Mouse (Mus musculus) gastrocnemius, postnatal 36 days (tissue): ENCODE measurements at regions not wholly inside any gene's neighbourhood (a gene's known extent, or its start where the extent isn't known, plus 50 kb on each side); places are given as distances from the start of the nearest gene placed in this dataset.

Experiments
- DNase-seq, 2 experiments: peaks; one replicate each; pipeline ENCODE4 v3.0.0; 2022
- intact Hi-C: fragments of 180-260 bp; cut with DNase I; formaldehyde crosslinking; loops from one replicate; pipeline ENCODE4 v1.15.1; 2025

DNA sequence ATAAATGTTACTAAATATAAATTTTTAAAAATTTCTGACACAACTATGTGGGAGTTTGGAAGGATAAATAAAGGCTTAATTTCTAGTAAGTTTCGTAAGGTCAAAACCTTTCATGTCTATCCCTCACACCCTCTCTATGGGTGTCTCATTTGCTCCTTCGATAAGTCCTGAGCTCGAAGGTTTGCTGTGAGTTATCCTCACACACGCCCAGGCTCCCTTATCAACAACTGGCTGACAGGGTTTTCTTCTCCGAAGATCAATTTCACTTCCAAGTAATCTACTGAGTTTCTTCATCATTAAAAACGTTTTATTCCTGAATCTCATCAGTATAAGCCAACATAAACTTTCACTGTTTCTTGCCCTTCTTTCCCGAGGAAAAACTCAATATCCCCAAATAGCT lies 416.0 kb upstream of the Nudt12 start:
- DNase-seq, result no peak
- intact Hi-C loops, result no loop called here

DNA sequence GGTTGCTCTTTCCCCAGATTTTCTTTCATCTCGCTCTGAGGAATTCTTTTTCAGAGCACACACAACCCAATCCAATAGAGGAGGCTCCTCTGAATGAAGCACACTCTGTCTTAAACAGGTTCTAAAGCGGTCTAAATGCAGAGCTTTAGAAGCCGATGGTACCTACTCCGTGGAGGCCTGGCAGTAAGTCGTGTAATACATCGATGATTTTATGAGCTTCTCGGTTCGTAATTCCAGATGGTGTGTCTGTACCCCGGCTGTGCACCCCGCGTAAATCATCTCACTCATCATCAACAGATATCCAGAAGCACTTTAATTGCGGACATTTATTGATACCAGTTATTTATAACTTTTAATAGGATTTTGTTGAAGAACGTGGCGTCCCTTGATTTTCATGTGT lies 408.3 kb upstream of the Nudt12 start:
- intact Hi-C loops, result no loop called here
- no peak for DNase-seq

DNA sequence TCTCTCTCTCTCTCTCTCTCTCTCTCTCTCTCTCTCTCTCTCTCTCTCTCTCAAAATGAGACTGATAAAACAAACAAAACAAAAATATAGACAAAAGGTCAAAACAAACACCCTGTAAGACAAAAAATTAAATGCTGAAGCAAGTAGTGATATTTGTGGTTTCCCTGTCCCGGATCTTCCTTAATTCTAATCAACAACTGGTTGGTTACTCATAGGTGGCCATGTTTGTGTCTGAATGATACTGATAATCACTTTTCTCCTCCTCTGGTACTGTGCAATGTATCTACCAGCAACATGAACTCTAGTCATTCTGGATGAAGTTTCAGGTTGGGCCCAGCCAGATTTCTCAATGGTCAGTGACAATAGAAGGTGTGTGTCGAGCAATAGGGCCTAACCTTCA lies 396.1 kb upstream of the Nudt12 start:
- DNase-seq, result no peak
- intact Hi-C loops, result no loop called here

DNA sequence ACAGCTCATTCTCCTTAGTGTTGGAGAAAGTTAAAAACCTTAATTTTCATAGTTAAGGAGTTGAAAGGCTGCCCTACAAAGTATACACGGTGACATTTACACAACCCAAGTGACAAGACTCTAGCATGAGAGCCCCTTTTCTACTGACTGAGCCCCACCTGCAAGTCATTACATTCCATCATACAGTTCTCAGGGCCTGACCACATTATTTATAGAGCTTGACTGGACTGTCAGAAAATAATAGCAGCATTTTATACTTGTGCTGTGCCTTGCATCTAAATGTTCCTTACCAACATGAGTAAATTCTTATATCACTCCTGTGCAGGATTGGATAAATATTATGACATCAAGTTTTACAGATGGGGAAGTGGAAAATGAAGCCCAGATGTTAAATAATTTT lies 391.4 kb upstream of the Nudt12 start:
- intact Hi-C loops, result no loop called here
- DNase-seq, result no peak

DNA sequence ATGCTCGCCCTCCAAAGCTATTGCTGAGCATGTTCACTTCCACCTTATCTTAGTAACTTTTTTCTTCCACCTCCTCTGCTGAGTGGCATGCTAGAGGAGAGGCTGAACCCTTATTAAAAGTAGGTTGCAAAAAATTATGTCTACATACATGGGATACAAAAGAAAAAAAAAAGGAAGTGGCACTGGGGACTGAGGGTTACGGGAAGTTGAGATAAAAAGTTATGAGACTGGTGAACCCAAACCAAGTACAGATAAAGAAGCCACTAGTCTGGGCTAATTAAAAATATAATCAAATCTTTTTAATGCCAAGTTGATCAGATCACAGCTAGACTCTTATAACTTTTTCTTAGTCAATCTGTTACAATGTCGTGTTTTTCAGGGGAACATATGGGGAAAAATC lies 384.2 kb upstream of the Nudt12 start:
- intact Hi-C loops, result no loop called here
- no peak for DNase-seq

DNA sequence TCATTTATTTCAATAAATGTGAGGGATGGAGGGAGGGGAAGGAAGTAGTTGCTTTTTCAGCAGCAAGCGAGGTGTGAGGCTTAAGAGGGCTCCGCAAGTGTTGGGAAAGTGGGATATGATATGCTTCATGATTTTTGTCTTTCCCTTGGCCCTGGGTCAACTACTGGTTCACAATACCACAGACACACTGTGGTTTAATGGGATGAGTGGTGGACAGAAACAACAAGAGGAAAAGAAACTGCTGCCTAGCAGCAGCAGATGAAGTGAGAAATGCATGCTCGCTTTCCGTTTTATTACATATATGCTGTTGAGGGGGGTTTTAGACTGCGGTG lies 369.9 kb upstream of the Nudt12 start:
- no peak for DNase-seq
- intact Hi-C loops, result no loop called here

DNA sequence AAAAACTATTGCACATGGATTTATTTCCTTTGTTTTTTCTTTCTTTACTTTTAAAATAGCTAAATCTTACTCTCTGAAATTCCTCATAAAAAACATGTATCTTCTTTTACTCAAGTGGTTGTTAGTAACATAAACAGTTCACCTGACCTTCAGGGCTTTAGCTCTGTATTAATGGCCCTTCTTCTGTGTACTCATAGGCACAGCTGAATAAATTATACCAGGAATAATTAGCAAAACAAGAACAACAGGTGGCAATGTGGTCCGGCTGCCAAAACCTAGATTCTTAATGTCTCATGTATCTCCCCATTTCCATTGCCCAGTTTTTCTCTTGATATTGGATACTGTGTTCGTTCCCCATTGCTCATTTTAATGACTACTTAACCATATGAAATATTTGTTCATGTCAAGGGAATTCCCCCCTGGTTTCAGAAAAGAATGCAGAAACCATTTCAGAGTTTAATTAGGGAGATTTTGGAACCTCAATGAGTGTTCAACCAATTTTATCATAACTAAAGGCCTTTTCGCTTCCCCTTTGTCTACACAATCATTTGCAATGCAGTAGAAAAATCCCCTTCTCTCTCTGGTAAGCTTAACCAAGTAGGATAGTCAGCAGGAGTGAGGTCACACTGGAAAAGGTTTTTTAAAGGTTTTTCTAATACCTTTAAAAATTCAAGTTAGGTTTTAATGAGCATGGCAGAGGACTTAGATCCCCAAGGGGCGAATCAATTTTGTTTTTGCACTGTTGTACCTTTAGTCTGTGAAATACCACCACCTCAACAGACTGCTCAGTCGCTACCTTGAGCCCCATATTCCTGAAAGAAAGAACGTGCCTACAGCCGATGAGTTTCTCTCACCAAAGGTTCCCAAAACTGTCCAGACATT lies 369.3 kb upstream of the Nudt12 start:
- intact Hi-C loops, result no loop called here
- no peak for DNase-seq

DNA sequence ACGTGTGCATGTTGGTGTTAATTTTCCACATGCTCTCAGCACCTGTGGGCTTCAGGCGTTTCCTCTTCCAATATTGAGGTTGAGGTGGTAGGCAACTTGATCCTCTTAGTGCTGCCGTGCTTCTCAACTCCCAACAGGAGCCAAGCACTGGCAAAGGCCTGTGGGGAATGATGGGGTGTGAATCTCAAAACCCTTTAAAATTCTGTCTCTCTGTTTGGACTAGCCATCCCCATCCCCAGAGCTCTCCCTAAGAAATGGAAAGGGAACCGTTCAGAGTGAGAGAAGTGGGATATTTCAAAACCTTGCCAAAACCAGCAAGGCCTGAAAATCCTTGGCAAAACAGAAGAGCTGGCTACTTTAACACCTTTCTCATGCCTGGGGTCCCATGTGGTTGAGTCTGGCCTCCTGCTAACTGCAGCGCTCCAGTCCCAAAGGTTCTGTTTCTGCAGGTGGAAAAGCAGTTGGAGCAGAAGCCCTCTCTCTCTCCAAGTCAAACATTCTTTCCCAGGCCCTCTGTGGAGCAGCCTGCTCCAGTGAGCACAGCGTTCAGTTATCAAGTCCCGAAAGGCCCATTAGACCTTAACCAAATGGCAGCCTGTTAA lies 360.4 kb upstream of the Nudt12 start:
- intact Hi-C loops, result no loop called here
- DNase-seq, result peak in 1 of 2 experiments; percentile 3

DNA sequence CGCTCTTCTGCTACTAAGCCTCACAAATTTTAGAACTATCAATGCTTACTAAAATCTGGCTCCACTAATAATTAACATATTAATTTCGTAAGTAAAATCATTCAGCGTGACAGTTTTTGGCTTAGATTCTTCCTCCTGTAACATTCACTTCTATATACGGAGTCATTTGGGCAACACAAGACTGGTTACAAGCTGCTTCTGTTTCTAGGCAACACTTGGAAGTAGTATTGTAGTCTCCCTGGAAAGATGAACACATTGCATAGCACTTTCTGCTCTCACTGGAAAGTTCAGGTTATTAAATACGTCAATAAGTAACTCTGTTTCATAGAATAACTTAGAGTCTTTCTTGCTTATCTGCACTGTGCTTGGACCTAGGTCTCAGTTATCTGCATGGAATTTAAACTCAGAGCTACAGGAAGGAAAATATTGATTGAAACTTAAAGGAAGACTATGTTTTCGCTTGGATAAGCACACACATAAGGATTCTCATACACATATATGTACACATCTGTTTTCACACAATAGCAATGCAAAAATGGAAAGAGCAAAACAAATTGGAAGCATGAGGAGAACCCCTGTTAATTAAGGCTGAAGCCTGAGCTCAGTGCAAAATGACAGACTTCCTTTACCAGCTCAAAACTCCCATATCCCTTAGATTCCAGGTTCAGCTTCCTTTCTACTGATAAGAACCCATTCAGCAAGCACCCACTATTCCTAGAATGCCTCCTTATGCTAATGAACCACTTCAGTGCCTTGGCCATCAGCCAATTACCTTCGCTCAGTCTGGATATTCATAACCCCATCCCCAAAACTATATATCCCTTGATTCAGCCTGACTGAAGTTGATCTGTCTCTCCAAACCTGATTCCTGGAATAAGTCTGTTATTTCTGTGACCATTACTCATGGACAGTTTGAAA lies 356.7 kb upstream of the Nudt12 start:
- no peak for DNase-seq
- intact Hi-C loops, result no loop called here

DNA sequence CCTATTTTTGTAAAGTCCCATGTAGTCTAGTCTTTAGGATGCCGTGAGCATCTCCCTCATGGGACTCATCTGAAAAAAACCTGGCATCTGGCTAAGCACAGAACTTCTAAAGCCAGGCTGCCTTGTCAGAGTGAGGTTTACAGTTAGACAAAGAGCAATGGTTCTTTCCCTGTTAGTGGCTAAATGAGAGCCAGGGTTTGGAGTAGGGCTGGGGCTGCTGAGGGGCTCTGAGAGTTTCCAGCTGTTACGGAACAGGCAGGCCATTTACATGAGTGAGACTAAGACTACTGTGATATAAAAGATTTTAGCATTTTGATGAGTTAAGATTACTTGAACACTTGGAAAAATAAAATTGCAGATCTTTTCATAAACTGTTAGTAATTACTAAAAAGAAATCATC lies 352.2 kb upstream of the Nudt12 start:
- intact Hi-C loops, result no loop called here
- no peak for DNase-seq

DNA sequence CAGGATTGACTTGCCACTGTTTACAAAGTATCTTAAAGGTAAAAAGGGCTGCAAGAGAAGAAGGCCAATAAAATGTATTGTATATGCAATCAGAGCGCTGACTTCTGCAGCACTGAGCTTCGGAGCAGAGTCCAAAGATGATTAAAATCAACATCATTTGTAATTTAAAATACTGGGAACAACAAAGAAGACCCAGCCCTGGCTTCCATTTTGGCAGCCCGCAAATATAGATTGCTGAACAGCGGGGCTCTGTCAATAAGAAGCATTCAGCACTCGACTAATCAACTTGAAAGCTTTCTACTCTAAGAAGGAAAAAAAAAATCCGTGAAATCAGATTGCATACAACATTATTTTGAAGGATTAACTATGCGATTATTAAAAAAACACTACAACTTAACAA lies 348.9 kb upstream of the Nudt12 start:
- intact Hi-C loops, result no loop called here
- DNase-seq, result no peak

DNA sequence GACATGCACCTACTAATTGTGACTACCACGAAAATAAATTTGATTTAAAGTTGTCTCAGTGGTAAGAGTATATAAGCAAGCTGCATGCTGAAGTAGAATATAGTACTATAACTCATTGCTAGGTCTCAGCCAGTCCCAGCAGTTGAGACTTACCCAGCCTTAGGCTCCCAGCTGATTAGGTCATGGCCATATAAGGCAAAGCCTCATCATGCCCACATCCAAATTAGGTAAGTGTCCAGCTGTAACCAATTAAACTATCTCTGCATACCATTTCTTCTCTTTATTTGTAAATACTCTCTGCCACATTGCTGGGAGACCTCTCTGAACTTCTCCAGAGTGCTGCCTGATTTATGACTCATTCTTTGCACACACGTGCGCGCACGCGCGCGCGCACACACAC lies 347.9 kb upstream of the Nudt12 start:
- intact Hi-C loops, result no loop called here
- DNase-seq, result no peak

DNA sequence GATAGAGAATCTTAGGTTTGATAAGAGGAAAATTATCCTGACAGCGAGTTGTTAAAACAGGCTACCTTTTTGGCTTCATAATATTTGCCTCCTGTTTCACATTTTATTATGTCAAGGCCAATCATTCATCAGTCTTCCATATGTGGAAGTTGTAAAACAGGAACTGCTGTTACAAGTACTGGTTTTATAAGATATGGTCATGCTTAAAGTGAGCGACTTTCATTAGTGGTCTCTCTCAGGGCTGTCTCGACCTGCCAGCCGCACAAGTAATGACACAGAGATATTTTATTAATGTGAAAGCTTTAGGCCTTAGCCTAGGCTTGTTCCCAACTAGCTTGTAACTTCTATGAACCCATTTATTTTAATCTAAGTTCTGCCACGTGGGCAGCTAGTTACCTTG lies 346.3 kb upstream of the Nudt12 start:
- DNase-seq, result no peak
- intact Hi-C loops, result no loop called here

DNA sequence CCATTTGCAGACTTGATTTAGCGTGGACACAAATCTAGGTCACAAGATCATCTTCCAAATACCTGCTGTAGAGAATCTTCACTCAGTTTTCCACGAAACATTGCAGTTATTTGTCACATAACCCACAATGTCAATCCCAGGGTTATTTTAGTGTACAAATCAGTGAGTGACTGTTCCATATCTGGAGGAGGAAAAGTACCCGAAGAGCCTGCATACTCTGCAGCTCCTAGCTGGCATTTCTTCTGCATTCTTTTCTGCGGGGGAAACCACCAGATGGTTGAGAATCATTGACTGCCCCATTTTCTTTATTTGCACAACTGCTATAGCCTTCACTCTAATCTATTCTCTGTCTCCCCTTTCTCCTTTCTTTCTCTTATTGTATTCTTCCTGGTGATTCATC lies 332.4 kb upstream of the Nudt12 start:
- intact Hi-C loops, result no loop called here
- no peak for DNase-seq

DNA sequence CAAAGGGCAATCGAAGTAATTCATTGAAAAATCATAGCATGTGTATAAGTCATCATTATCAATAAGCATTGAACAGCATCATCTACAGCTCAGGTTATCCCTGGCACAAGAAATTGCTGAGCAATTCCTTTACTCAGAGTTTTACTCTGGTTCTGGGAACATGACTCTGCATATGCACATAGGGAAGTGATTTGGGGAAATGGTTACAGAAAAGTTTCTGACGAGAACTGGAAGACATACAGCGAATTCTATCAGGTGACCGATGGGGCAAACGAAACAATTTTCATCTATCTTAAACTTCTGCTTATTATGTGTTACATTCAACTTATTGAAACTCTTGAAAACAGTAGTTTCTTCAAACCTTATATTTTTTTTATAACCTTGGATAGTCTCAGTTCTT lies 284.8 kb upstream of the Nudt12 start:
- DNase-seq, result no peak
- intact Hi-C loops, result no loop called here

DNA sequence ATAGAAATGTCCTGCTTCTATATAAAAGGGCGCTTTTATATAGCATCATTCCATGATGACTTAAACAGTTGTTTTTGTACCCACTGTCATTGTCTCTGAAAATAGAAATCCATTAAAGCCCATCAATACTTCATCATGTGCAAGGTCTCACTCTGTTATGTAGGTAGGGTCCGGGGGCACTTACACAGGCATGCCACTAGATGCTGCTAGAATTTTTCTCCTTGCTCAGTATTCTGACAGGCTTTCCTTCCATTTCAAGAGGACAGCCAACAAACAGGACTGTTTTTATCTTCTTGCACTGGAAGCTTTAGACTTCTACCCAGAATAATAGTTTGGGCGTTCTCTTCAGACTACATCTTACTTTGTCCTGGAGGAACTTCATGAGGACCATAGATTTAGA lies 268.2 kb upstream of the Nudt12 start:
- no peak for DNase-seq
- intact Hi-C loops, result no loop called here

DNA sequence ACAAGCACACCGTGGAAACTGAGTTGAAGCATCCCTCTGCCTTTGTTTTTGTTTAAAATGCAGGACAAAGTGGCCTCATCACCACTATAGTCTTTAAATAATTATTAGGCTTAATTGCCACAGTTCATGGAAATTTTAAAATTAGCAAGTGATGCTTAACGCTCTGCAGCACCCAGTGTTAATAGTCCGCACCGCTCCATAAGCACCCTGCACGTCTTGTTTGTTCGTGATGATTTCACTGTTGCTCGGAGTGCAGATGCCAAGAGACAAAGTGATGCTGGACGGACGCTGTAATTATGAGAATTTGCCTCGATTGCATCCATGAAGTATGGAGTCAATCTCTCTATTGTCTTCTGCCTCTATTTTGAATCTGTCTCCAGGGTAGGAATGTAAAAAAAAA lies 266.6 kb upstream of the Nudt12 start:
- intact Hi-C loops, result no loop called here
- no peak for DNase-seq

DNA sequence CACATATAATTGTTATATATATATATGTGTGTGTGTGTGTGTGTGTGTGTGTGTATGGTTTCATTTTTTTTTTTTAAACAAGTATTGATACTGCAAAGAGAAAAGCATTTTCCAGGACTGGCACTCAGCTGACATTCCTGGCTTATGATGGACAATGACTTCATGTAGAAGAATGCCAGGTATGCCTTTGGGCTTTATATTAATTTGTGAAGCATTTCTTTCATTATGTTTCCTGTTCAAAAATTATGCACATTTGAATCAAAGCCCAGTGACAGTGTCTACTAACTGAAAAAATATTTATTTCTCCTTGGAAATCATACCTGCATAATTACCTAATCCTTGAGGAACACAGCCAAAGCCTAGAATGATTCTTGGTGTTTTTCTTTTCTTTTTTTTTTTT lies 256.4 kb upstream of the Nudt12 start:
- intact Hi-C loops, result no loop called here
- no peak for DNase-seq

DNA sequence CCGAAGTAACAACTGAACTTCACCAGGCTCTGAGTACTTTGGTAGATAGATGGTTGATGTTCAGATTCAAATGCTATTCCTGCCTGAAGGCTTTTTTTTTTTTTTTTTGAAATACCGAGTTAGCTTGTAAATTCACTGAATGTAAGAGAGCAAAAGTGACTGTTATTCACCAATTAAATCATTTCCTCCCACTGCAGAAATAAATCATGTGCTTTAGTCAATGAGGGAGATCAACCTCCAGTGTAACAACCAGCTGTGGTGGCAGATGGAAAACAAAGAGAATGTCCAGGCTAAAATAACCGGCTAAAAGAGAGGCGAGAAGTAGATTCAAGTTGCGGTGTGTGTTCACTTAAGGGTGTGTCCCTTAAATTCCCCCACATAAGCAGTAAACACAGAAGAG lies 235.8 kb upstream of the Nudt12 start:
- intact Hi-C loops, result no loop called here

DNA sequence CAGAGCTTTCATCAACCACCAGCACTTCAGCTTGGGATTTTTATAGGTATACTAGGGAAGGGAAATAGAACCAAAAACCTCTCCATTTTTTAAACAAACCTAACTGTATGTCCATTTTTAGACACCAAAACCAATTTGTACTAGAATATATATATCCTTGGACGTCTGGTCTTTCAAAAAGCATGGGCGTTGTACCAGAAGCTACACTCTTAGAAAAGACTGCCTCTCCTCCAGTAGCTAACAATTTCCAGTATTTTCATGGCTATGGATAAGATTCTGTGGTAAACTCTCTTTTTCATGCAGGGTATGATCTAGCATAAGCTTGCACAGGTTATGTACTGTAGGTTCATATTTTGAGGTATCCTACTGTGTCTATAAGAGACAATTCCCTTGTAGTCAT lies 219.1 kb upstream of the Nudt12 start:
- intact Hi-C loops, result no loop called here
- no peak for DNase-seq

More for the DNA sequence above, 235.8 kb upstream of the Nudt12 start:
- DNase-seq, result no peak
